In the genomic region with DNA sequence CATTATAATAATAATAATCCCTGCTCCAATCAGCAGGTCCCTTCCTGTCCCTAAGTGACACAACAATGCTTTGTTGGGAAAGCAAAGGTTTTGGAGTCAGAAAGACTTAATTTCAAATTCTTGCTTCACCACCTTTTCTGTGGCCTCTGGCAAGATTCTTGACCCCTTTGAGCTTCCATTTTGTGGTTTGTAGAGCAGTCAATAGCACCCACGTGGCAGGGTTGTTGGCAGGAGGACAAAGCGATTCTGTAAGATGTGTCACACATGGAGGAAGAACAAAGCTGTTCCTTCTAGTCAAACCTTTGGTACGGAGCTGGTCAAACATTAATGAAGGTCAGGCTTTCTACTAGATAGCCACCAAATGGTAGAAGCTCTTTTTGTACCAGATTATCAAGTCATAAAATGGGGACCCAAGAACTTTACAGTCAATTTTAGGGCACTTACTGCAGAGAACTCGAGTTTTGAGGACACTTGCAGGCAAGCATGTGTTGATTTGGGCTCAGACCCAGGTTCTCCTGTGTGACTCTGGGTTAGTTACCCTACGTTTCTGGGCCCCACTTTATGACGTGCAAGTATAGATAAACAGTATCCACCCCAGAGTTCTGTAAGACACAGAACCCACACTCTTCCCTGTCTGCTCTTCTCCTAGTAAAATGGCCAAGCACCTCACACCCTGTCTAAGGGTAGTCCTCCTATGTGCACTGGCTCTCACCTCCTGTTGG, we compare ENCODE assay signal across 10 mouse cellular contexts. TPM values are rescaled to one million over a fixed set of nuclear protein-coding genes. Genes with fewer than 3 reads are reported as not detected.
A peak's percentile ranks its signal among the peaks of the same experiment; 100 is the strongest.
DNase-seq lines count a peak whose midpoint lies in the region; ATAC-seq and TF ChIP-seq lines count a peak whose summit lies in the region.
"Had no signal": no experiment of that assay in that cellular context is flagged by ENCODE, and none has a peak within 500 bp of the region (broad histone marks: within the 10 kb centered on the region; RNA-seq: fewer than 3 reads in every experiment).

No protein-coding gene starts in this region.

- no peak for ATAC-seq in kidney, embryonic 15.5 days (replicated peaks; ENCODE audit: low FRiP score)
- ATAC-seq in stomach, embryonic 15.5 days (ENCODE audit: insufficient read depth, low FRiP score, low read depth), result peak; percentile 36; the same call in 1 of the 2 replicates

- no peaks in the 10 kb centered on the region for H3K36me3 ChIP-seq in kidney, adult 2 months (ENCODE audit: control insufficient read depth, insufficient read depth, low read length)
- H3K36me3 ChIP-seq in kidney, embryonic 15.5 days, result no peaks in the 10 kb centered on the region
- H3K36me3 ChIP-seq in stomach, embryonic 15.5 days, result no peaks in the 10 kb centered on the region

- intact Hi-C loops in left cerebral cortex, adult 2 months (cut with DNase I), result no loop called here

- no peak overlapping the region; the same call in 1 of the 2 replicates for H3K27ac ChIP-seq in kidney, adult 2 months (ENCODE audit: insufficient read depth, low read depth, low read length)
- no peak overlapping the region for H3K27ac ChIP-seq in kidney, embryonic 15.5 days
- peak overlapping the region; percentile 48; the same call in 1 of the 2 replicates for H3K27ac ChIP-seq in stomach, embryonic 15.5 days
- no peak overlapping the region for H3K27ac ChIP-seq in left cerebral cortex, adult 2 months

- H3K9ac ChIP-seq in kidney, embryonic 15.5 days, result no peak overlapping the region
- no peak overlapping the region for H3K9ac ChIP-seq in stomach, embryonic 15.5 days

- H3K4me3 ChIP-seq in kidney, adult 2 months (ENCODE audit: insufficient read depth, low read depth, low read length), result no peak overlapping the region
- H3K4me3 ChIP-seq in kidney, embryonic 15.5 days (replicated peaks), result no peak overlapping the region
- H3K4me3 ChIP-seq in stomach, embryonic 15.5 days (replicated peaks), result no peak overlapping the region
- H3K4me3 ChIP-seq in left cerebral cortex, adult 2 months, result no peak overlapping the region

- H3K9me3 ChIP-seq in kidney, embryonic 15.5 days (replicated peaks), result no peaks in the 10 kb centered on the region
- no peaks in the 10 kb centered on the region for H3K9me3 ChIP-seq in stomach, embryonic 15.5 days

- peak; percentile 93 for DNase-seq in kidney, adult 2 months
- peak; percentile 52 to 65 for DNase-seq in adrenal gland, postnatal 36 days
- peak; percentile 81 to 90 for DNase-seq in kidney, postnatal 36 days
- DNase-seq in thymus, postnatal 4 days, result no peak
- DNase-seq in embryo, embryonic 11 days, result no peak
- DNase-seq in left cerebral cortex, adult 2 months (ENCODE audit: extremely low spot score in 1 of 2, low spot score in 2 of 2), result no peak
- DNase-seq: cerebellum, adult 8-10 months; heart, postnatal 36 days had no signal

- no peak overlapping the region for H3K4me2 ChIP-seq in kidney, embryonic 15.5 days
- no peak overlapping the region for H3K4me2 ChIP-seq in stomach, embryonic 15.5 days

- no peak for TF ChIP-seq POLR2A in kidney, adult 2 months (IDR thresholded peaks at IDR 0.05; ENCODE audit: low read depth, low read length)

- WGBS in kidney, adult 2 months, result 39% methylated on average over 6 of the region's 6 CpGs
- WGBS in kidney, embryonic 15.5 days, result 54% methylated on average over 6 of the region's 6 CpGs
- WGBS in stomach, embryonic 15.5 days, result 57% methylated on average over 6 of the region's 6 CpGs

- no peak for TF ChIP-seq CTCF in kidney, adult 2 months (conservative IDR thresholded peaks at IDR 0.05; ENCODE audit: insufficient read depth, insufficient read length, low read depth, low read length)
- no peak for TF ChIP-seq CTCF in left cerebral cortex, adult 2 months (IDR thresholded peaks at IDR 0.05)

- no peaks in the 10 kb centered on the region for H3K27me3 ChIP-seq in kidney, adult 2 months (replicated peaks; ENCODE audit: control insufficient read depth, insufficient read depth, low read length)
- H3K27me3 ChIP-seq in kidney, embryonic 15.5 days, result no peaks in the 10 kb centered on the region
- H3K27me3 ChIP-seq in stomach, embryonic 15.5 days (replicated peaks), result no peaks in the 10 kb centered on the region

- peaks cover 8% of the 10 kb centered on the region; the same call in 1 of the 2 replicates for H3K4me1 ChIP-seq in kidney, adult 2 months (ENCODE audit: control insufficient read depth, insufficient read depth, low read length)
- H3K4me1 ChIP-seq in kidney, embryonic 15.5 days, result no peaks in the 10 kb centered on the region
- H3K4me1 ChIP-seq in stomach, embryonic 15.5 days, result no peaks in the 10 kb centered on the region

RNA-seq across cellular contexts. Expression of gene S100a10, which starts 24.6 kb away (rescaled TPM):
- polyA plus RNA-seq in kidney, adult 2 months (2012; rRNA removed), result 83.6 and 104 TPM in 2 replicates
- 516 and 533 TPM in 2 replicates for polyA plus RNA-seq in kidney, embryonic 15.5 days (2015; fragmentation: Nextera tagmentation; extraction: Ambion mirVana)
- total RNA-seq in adrenal gland, postnatal 36 days (2021), result 100 to 1,000 TPM; 166 to 192 TPM
- 444 and 470 TPM in 2 replicates for polyA plus RNA-seq in stomach, embryonic 15.5 days (2015; fragmentation: Nextera tagmentation; extraction: Ambion mirVana)
- 10 to 100 TPM; 42.6 to 43.7 TPM for total RNA-seq in left cerebral cortex, adult 2 months (2021)

RNA-seq across cellular contexts. Expression of gene S100a11, which starts 59.2 kb away (rescaled TPM):
- 183 and 285 TPM in 2 replicates for polyA plus RNA-seq in kidney, adult 2 months (2012; rRNA removed)
- polyA plus RNA-seq in kidney, embryonic 15.5 days (2015; fragmentation: Nextera tagmentation; extraction: Ambion mirVana), result 1,358 and 1,377 TPM in 2 replicates
- total RNA-seq in adrenal gland, postnatal 36 days (2021), result 100 to 1,000 TPM; 207 to 231 TPM
- 1,455 and 1,609 TPM in 2 replicates for polyA plus RNA-seq in stomach, embryonic 15.5 days (2015; fragmentation: Nextera tagmentation; extraction: Ambion mirVana)
- 10 to 100 TPM in 1 of 2 experiments, 1 to 10 TPM in 1; 8.0 to 11.0 TPM for total RNA-seq in left cerebral cortex, adult 2 months (2021)

Comparison
In these comparisons a context has a peak if more than half of its experiments do, and no peak if none do; other contexts are left out.
1. DNase-seq: peak in kidney, adult 2 months (single experiment), adrenal gland, postnatal 36 days (2 of 2) and kidney, postnatal 36 days (2 of 2); none in thymus, postnatal 4 days (single experiment), embryo, embryonic 11 days (single experiment) and left cerebral cortex, adult 2 months (0 of 2).